ENCODE assay signal across 32 mouse cellular contexts in the genomic region with DNA sequence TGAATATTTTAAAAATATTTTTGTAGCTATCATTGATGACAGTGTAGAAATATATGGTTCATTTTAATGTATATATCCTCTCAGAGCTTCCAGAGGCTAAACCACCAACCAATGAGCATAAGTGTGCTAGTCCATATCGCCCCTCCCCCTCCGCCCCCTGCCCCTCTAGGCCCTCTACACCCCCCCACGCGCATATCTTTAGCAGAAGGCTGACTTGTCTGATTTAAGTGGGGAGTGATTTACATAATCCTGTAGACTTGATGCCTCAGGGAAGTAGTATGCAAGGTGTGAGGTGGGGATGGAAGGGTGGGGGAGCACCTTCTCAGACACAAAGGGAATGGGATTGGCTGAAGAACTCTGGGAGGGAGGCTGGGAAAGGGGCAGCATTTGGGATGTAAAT.
DNase-seq lines count a peak whose midpoint lies in the region; ATAC-seq and TF ChIP-seq lines count a peak whose summit lies in the region.
"Had no signal": no experiment of that assay in that cellular context is flagged by ENCODE, and none has a peak within 500 bp of the region (broad histone marks: within the 10 kb centered on the region; RNA-seq: fewer than 3 reads in every experiment).

No protein-coding gene starts in this region.

- no peaks in the 10 kb centered on the region for H3K9me3 ChIP-seq in hindbrain, embryonic 11.5 days (ENCODE audit: control insufficient read depth, low read length)
- H3K9me3 ChIP-seq in hindbrain, embryonic 10.5 days: no peaks in the 10 kb centered on the region
- H3K9me3 ChIP-seq: heart, embryonic 10.5 days; heart, embryonic 15.5 days; limb, embryonic 10.5 days; limb, embryonic 15.5 days; liver, embryonic 13.5 days; megakaryocyte, embryonic 14.5 days; neural tube, embryonic 15.5 days had no signal

- 41% methylated on average over 4 of the region's 4 CpGs for WGBS in hindbrain, embryonic 11.5 days
- WGBS in hindbrain, embryonic 10.5 days: 36% methylated on average over 4 of the region's 4 CpGs
- 30% methylated on average over 4 of the region's 4 CpGs for WGBS in cerebellum, adult 2 months

- no peak overlapping the region for H3K27ac ChIP-seq in hindbrain, embryonic 11.5 days (ENCODE audit: low read depth, low read length)
- H3K27ac ChIP-seq in hindbrain, embryonic 10.5 days: no peak overlapping the region
- no peak overlapping the region for H3K27ac ChIP-seq in cerebellum, adult 2 months (ENCODE audit: insufficient read depth, low read length)
- H3K27ac ChIP-seq: heart, embryonic 10.5 days; heart, embryonic 15.5 days; hindbrain, embryonic 14.5 days; limb, embryonic 10.5 days; limb, embryonic 15.5 days; liver, embryonic 13.5 days; neural tube, embryonic 15.5 days had no signal

- DNase-seq in embryo, embryonic 11 days: peak; percentile 1
- no peak for DNase-seq in embryo, embryonic 10.5 days (ENCODE audit: low spot score)
- DNase-seq in hindbrain, embryonic 11.5 days (ENCODE audit: low spot score): peak; percentile 2
- DNase-seq in hindbrain, embryonic 10.5 days (ENCODE audit: low spot score): no peak
- DNase-seq in retina, postnatal 1 day: peak; percentile 1
- DNase-seq in retina, embryonic 14.5 days (ENCODE audit: low spot score): no peak
- DNase-seq in cerebellum, adult 2 months: no peak
- DNase-seq in thymus, postnatal 4 days: no peak
- DNase-seq: adrenal gland, adult 2 months; cerebellum, adult 9-10 months; gastrocnemius, postnatal 25 days; heart, adult 11 months; kidney, adult 11 months; kidney, postnatal 14 days; layer of hippocampus, adult 9-11 months; liver, embryonic 13.5 days; lung, adult 18-20 months; lung, postnatal 4 days; right cerebral cortex, adult 18-20 months; spleen, adult 18-20 months; thymus, postnatal 14 days had no signal

- TF ChIP-seq CTCF in cerebellum, adult 2 months (IDR thresholded peaks at IDR 0.05; ENCODE audit: borderline replicate concordance, insufficient read depth, low read depth, low read length): no peak

- H3K27me3 ChIP-seq in hindbrain, embryonic 11.5 days (ENCODE audit: control insufficient read depth, insufficient read depth, low read length): no peaks in the 10 kb centered on the region
- no peaks in the 10 kb centered on the region for H3K27me3 ChIP-seq in hindbrain, embryonic 10.5 days (ENCODE audit: insufficient read depth, poor library complexity, severe bottlenecking)
- no peaks in the 10 kb centered on the region for H3K27me3 ChIP-seq in cerebellum, adult 2 months (ENCODE audit: control insufficient read depth, insufficient read depth, low read length)
- H3K27me3 ChIP-seq: heart, embryonic 15.5 days; limb, embryonic 15.5 days; liver, embryonic 13.5 days; megakaryocyte, embryonic 14.5 days; neural tube, embryonic 15.5 days had no signal

- no peak for TF ChIP-seq POLR2A in cerebellum, adult 2 months (IDR thresholded peaks at IDR 0.05; ENCODE audit: borderline replicate concordance, insufficient read depth, low read length)

- no peak for ATAC-seq in hindbrain, embryonic 11.5 days (ENCODE audit: low FRiP score)
- ATAC-seq: activated CD4-positive, CD25-positive, alpha-beta regulatory T cell, adult 4 months; inflammation-experienced regulatory T-cells, adult 6 months; lung, postnatal 0 days had no signal

- no peak overlapping the region for H3K9ac ChIP-seq in hindbrain, embryonic 11.5 days (ENCODE audit: low read depth, low read length)
- H3K9ac ChIP-seq: heart, embryonic 15.5 days; hindbrain, embryonic 14.5 days; limb, embryonic 15.5 days; liver, embryonic 13.5 days; neural tube, embryonic 15.5 days had no signal

- H3K4me2 ChIP-seq in hindbrain, embryonic 11.5 days (replicated peaks; ENCODE audit: low read depth, low read length): no peak overlapping the region
- H3K4me2 ChIP-seq: heart, embryonic 15.5 days; hindbrain, embryonic 14.5 days; limb, embryonic 15.5 days; liver, embryonic 13.5 days; neural tube, embryonic 15.5 days had no signal

- no peaks in the 10 kb centered on the region for H3K4me1 ChIP-seq in hindbrain, embryonic 11.5 days (replicated peaks; ENCODE audit: control insufficient read depth, insufficient read depth, low read length)
- H3K4me1 ChIP-seq in hindbrain, embryonic 10.5 days (replicated peaks): no peaks in the 10 kb centered on the region
- no peaks in the 10 kb centered on the region for H3K4me1 ChIP-seq in cerebellum, adult 2 months (ENCODE audit: control insufficient read depth, insufficient read depth, low read length)
- H3K4me1 ChIP-seq: heart, embryonic 10.5 days; heart, embryonic 15.5 days; limb, embryonic 10.5 days; limb, embryonic 15.5 days; liver, embryonic 13.5 days; megakaryocyte, embryonic 14.5 days; neural tube, embryonic 15.5 days had no signal

- H3K36me3 ChIP-seq in hindbrain, embryonic 11.5 days (ENCODE audit: control insufficient read depth, insufficient read depth, low read length): no peaks in the 10 kb centered on the region
- H3K36me3 ChIP-seq in hindbrain, embryonic 10.5 days: no peaks in the 10 kb centered on the region
- H3K36me3 ChIP-seq: heart, embryonic 10.5 days; heart, embryonic 15.5 days; limb, embryonic 10.5 days; limb, embryonic 15.5 days; liver, embryonic 13.5 days; neural tube, embryonic 15.5 days had no signal

- no peak overlapping the region for H3K4me3 ChIP-seq in hindbrain, embryonic 11.5 days (ENCODE audit: low read depth, low read length)
- no peak overlapping the region for H3K4me3 ChIP-seq in hindbrain, embryonic 10.5 days
- no peak overlapping the region for H3K4me3 ChIP-seq in cerebellum, adult 2 months (replicated peaks; ENCODE audit: insufficient read depth, low read depth, low read length)
- H3K4me3 ChIP-seq: erythroblast, embryonic 14.5 days; heart, embryonic 10.5 days; heart, embryonic 15.5 days; limb, embryonic 10.5 days; limb, embryonic 15.5 days; liver, embryonic 13.5 days; megakaryocyte, embryonic 14.5 days; neural tube, embryonic 15.5 days had no signal

Comparison
In these comparisons a context has a peak if more than half of its experiments do, and no peak if none do; other contexts are left out.
1. DNase-seq: peak in embryo, embryonic 11 days (single experiment), hindbrain, embryonic 11.5 days (single experiment) and retina, postnatal 1 day (single experiment); none in embryo, embryonic 10.5 days (single experiment), hindbrain, embryonic 10.5 days (single experiment), retina, embryonic 14.5 days (single experiment), cerebellum, adult 2 months (0 of 2) and thymus, postnatal 4 days (single experiment).